Mouse (Mus musculus) cerebellum, adult 8-10 months (tissue): ENCODE measurements around the gene Ifnar2.

Experiments used
- DNase-seq: peaks from one replicate; pipeline ENCODE4 v3.0.0; 2022

Ifnar2 gene

DNA sequence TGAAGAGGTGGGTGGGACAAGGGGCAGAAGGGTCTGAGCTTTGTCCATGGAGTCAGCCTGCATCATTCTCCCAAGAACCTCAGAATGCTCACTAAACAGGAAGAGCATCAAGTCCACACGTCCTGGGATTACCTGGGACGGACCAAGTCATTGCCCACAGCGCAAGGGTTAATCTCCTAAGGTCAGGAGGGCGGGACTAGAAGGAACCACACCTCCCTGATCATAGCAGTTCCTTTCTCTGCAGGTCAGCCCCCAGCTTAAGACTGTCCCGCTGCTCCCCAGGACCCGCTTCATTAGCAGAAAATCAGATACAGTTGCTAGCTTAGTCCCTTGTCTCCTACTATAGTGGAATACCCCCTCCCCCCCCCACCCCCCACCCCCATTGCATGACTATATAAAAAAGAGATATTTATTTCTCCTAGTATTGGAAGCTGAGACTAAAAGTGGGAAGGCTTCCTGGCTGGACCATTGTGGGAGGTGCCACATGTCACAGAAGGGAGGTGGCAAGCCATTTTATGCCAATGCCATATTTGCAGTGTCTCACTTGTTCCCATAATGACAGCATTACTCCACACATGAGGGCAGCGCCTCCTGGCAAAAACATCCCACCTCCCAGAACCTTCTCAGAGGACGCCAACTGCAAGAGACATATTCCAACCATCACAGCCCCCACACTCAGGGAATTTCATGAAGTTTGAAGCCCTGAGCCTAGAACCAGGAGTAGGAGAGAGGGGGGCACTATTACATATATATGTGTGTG lies 23.2 kb downstream of the Ifnar2 start:
- no peak for DNase-seq

DNA sequence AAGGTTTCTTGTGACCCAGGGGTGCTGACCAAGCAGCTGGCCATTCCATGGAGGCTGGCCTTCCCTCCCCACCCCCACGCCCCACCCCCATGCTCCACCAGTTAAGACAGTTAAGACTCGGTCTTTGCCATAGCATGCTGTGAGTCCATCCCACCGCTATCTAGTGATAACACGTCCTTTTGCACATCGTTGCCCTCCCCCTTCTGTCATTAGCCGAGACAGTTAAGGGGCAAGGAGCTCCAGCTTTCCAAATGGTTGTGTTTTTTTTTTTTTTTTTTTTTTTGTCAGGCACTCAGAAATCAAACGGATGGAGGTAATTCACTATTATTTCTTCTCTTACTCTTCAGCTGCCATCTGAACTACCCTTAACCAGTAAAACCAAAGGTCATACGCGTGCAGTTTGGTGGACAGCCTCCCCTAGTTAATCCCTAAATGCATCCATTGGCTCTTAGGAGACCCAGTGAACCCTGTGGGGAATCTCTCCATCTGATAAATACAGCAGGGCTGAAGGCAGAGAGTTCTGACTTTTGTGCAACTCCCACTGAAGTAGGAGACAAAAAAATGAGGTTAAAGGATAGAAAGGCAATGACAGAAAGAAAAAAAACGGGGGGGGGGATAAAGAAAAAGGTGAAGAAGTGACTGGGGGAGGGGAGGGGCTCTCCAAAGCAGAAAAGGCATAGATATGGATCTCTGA lies 24.4 kb downstream of the Ifnar2 start:
- no peak for DNase-seq

DNA sequence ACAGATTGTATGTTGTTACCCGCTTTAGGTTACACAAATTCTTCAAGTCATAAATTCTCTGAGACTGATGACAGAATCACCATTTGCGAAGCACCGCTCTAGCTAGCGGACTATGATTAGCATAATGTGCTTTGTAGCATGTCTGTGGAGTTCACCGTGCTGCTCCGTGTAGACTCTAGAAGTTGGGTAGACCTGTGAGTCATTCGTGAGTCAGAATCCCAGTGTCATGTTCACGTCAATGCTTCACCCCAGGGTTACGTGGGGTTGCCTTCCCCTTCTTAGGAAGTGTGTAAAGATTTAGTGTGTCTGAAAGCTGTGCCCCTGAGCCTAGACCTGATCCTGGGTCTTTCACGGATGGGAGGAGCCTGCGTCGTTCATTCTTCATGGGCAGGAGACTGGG lies 25.4 kb downstream of the Ifnar2 start:
- DNase-seq, result no peak

DNA sequence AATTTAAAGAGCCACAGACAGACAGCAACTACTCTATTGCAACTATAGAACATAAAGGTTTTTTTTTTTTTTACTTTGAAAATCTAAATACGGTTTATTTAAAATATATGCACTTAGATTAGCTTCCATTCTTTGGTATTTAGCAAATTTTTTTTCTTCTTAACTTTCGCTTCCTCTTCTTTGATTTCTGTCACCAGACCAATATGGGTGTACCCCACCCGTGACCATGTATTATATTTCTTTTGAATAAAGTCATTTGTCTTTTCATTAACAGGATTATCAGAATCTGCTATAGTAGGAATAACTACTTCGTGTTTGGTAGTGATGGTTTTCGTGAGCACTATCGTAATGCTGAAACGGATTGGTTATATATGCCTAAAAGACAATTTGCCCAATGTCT lies 26.4 kb downstream of the Ifnar2 start:
- DNase-seq, result no peak

DNA sequence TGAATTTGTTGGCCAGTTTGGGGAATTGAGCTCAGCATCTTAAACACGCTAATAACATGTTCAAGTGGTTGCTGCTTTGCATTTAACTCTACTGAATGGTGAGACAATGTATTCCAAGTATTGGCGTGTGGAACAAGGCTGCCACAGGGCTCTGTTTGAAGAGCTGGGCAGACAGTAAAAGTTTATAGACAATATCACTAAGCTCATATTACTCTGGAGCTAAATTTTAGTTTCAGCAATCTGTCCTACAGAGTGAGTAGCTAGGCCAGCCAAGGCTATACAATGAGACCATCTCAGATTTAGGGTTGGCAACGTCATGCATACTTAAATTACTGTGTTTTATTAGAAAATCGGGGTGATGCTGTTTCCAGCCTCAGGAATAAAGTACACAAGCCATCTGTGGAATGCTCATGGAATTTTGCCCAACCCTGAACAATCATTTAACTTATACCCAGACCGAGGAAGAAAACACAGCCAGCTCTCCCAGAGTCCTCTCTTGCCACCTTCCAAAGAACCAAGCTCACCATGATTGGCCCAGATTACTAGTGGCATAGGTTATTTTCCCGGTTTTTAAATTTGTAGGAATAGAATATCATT lies 29.1 kb downstream of the Ifnar2 start:
- no peak for DNase-seq

DNA sequence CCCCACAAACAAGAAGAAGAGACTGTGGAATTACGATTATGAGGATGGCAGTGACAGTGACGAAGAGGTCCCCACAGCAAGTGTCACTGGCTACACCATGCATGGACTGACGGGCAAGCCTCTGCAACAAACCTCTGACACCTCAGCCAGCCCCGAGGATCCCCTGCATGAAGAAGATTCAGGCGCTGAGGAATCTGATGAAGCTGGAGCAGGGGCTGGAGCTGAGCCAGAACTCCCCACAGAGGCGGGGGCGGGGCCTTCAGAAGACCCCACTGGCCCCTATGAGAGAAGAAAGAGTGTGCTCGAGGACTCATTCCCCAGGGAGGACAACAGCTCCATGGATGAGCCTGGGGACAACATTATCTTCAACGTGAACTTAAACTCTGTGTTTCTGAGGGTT lies 31.2 kb downstream of the Ifnar2 start:
- no peak for DNase-seq

DNA sequence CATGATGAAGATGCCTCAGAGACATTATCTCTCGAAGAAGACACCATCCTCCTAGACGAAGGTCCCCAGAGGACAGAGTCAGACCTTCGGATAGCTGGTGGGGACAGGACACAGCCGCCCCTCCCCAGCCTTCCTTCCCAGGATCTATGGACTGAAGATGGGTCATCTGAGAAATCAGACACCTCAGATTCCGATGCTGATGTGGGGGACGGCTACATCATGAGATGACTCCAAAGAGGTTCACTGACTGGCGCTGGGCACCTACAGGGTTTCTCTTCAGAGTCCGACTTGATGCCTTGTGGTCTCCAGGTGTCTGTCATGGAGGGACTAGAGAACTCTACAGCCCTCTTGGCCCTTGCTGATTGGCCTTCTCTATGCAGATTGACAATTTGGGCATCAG lies 31.6 kb downstream of the Ifnar2 start:
- no peak for DNase-seq

DNA sequence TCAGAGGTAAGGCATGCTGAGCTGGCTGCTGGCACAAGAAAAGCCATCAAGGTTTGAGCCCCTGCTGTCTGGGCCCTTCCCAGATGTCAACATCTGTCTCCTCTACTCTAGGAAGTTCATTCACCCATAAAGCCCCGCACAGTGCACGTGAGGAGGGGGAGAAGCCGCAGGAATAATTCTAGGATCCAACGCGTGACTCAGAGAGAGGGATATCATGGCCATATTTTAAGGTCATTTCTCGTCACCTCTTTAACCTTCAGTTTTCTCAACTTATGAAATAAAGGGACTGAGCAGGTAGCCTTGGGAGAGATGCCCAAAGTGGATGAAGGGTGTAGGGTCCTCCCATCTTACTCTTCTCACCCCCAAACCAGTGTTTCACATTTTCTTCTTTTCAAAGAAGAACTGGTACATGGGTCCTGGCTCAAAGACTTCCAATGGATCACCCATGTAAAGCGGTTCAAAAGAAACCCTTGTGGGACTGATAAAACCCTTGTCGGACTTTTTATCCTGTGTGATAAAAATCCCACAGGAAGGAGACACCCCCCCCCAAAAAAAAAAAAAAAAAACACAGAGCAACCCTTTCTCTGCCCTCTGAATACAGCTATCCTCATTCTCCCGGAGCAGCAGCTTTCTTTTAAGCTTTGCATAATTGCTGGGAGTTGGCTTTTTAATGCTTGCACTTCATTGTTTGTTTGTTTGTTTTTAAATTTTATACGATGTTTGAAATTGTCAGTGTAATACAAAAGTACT lies 32.4 kb downstream of the Ifnar2 start:
- DNase-seq, result no peak

DNA sequence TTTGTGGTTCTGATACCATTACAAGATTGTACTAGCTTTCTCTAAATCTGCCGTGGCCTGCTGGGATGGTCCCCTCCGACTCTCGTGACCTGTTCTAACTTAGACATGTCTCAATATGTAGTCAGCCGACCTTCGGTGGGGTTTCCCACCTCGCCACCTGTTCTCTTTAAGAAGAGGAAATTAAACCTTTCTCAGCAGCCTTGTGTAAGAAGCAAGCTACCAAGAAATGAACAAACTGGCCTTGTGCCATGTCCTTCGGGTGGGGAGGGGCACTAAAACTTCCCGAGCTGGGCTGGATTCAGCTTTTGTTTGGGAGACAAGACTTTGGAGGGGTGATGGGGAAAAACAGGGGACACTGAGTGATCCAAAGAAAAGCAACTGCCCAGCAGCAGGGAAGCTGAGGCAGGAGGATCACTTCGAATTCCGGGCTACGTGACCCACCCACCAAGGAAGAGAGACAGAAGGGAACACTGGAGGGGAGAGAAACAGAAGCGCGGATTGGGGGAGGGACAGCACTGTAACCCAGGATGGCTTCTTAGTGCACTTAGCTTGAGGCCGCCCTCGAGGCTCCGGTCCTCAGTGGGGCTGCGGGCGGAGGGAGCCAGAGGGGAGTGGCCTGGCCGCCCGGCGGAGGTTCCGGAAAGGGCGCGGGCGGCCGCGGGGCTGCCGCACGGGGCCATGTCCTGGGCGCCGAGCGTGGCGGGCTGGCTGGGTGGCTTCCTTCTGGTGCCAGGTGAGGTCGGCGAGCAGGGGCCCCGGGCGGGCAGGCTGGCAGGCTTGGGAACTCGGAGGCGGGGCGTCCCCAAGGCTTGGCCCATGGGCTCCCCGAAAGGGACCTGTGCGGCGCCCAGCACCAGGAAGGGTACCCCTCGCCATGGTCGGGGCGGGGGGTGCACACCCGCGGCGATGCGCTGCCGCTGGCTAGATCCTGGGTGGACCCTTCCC lies 33.3 kb downstream of the Ifnar2 start, which contains the start of gene Il10rb:
TSS of gene Il10rb (plus strand) at position 525 of the 945 bp plus-strand sequence.
- peak; percentile 27 for DNase-seq

DNA sequence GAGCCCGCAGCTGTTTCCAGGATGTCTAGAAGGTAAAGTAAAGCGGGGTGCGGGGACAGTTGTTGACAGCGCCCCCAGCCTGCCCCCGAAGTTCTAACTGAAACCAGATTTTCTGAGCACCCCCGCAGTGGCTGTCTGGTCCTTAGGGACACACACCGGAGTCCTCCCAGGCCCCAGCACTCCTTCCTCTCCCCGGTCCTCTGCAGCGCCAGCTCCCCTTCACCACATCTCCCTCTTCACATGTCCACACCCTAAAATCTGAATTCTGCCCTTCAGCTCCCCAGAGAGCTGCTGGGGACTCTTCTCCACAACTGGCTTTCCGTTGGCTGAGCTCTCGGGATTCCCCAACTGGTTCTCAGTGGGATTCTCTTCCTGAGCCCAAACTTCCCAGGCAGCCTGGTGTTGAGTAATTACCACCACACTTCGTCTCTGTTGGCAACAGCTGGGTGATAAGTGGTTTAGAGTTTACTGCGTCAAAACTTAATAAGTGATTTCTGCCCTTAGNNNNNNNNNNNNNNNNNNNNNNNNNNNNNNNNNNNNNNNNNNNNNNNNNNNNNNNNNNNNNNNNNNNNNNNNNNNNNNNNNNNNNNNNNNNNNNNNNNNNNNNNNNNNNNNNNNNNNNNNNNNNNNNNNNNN lies 34.1 kb downstream of the Ifnar2 start:
- DNase-seq, result no peak

DNA sequence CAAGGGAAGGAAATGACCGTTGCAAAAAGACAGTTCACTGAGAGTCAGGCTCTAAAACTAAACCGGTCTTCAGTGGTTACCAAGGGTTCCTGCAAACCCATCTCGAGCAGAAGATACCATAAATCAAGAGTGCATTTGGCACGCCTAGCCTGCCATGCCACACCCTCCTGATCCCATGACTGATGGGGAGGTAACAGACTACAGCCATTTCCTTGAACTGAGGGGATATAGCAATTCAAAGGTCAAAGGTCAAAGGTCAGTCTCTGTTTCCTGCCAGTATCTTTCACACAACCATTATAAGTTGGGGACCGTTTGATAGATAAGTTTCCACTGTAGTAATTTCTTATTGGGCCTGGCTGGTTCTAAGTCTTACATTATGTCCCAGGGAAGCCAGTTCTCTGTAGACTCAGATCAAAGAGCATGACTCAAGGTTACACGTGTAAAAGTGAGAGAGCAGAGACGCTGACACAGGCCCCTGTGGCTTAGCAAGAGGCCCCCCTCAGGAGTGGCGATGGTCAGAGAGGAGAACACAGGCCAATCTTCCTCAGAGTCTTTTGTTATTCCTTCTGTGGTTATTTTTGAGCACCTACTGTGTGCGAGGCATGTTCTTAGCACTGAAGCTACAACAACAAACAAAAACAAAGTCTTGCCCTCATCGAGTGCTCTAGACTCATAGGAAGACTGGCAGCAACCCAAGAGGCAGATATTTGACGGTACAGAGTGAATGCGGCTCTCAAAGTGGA lies 40.7 kb downstream of the Ifnar2 start:
- no peak for DNase-seq

DNA sequence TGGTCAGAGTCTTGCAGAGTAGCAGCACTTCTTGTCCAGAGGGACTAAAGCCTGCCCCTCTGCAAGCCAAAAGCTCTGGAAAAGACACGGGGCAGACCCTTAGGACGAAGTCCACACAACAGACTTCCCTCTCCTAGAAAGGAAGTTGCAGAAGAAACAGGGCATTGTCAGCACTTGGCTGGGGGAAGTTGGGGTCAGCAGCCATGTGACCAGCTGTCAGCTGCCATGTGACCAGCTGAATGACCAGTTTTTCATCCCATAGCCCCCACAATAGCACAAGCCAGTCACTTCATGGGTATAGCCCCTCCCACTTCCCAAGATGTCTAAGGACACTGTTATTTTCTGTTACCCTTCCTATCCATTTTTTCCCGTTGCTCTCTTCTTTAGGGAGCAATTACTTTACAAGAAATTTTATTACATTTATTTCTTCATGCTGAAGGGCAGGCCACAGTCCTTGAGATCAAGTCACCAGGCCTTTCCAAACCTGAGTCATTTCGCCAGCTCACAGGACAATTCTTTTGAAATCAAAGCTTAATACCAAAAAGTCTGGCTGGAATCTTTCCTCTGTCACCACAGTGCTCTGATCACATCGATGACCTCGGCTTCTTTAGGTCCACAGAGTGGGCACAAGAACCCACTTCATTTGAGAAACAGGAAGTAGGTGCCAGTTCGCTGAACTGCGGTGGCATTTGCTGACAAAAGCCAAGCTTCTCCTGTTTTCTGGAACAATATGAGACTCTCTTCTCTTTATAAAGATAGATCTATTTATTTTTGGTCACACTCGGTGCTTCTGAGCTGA lies 43.0 kb downstream of the Ifnar2 start:
- DNase-seq, result no peak

DNA sequence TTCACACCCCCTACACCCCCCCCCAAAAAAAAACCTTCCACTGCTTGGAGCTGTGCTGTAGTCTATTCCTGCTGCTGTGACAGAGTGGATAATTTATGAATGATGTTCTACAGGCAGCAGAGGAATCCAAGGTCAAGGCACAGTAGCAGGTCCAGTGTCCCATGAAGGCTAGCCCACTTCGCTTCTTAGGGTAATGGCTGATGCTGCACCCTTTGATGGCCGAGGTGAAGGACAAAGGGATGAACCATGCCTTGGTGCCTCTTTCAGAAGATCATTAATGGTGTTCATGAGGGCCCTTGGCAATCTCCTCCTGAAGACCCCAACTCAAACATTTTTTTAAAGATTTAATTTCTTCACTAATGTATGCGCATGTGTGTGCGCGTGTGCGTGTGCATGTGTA lies 43.8 kb downstream of the Ifnar2 start:
- no peak for DNase-seq

DNA sequence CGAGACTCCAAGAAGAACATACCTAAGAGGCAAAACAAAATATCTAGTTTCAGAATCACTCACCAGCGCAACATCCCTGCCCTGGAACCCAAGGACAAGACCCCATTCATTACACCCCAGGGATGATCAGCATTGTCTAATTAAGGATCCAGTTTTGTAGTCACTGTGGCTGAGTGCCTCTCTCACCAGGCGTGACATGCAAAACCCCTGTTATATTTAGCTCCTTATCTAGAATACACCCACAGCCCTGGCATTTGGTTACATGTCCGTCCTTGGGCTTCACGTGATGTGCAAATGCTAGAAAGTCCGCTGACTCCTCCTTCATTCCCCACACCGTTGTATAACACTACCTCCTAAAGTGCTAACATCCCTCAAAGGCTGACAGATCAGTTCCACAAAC lies 44.4 kb downstream of the Ifnar2 start:
- no peak for DNase-seq

DNA sequence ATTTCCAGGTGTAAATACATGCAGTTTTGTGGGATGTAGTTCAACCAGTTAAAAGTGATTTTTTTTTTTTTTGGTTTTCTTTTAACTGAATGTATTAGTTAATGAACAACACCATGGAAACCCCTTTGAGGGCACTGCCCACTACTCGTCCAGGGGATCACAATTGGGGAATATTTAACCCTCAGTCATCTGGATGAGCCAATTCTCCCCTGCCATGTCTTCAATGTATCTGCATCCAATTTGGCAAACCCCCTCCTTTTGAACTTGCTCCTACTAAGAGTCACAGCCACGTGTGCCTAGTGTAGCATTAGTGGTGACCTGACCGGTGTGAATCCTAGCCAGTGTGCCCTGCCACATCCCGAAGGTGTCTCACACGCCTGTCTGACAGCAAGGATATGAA lies 45.9 kb downstream of the Ifnar2 start:
- no peak for DNase-seq

DNA sequence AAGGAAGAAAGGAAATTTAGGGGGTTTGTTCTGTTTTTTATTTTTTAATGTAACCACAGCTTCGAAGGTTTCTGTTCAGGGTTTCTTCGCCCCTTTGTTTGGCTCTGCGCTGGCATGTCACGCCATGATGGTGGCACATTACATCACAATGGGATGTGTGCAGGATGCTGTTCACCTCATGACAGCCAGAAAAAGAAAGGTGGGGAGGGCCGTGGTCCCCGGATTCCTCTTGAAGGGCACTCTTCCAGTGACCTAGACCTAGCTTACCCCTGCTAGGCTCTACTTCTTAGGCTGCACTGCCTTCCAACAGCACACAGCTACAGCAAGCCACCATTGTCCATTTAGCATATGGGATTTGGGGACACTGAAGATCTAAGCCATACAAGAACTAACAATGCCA lies 53.2 kb downstream of the Ifnar2 start:
- no peak for DNase-seq

DNA sequence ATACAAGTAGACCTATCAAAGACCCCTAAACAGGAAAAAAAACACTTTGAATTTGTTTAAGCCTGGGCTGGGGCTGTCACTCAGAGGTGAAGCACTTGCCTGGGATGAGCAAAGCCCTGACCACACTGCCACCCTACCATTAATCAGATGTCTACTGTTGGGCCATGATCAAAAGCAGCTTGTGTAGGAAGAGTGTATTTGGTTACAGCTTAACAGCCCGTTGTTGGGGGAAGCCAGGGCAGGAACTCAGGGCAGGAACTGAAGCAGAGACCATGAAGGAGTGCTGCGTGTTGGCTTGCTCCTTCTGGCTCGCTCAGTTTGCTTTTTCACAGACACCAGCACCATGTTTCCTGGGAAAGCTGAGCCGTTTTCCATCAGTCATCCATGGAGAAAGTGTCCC lies 54.0 kb downstream of the Ifnar2 start:
- DNase-seq, result no peak

DNA sequence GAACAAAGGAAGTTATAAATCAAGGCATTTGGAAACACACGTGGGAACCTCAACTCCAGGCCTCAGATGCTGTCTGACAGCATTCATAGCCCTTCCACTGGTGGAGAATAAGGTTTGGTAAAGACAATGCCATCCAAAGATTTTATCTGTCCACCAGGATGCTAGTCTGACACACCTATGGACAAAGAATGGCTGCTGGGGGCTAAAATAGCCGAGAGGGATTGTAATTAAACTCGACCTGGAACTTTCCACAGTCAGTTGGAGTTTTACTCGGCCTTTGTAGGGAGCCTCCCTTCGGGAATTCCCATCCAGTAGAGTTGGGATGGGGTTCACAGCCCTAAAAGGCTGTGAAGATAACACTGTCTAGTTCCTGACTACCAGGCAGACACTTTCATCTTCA lies 54.9 kb downstream of the Ifnar2 start:
- no peak for DNase-seq

DNA sequence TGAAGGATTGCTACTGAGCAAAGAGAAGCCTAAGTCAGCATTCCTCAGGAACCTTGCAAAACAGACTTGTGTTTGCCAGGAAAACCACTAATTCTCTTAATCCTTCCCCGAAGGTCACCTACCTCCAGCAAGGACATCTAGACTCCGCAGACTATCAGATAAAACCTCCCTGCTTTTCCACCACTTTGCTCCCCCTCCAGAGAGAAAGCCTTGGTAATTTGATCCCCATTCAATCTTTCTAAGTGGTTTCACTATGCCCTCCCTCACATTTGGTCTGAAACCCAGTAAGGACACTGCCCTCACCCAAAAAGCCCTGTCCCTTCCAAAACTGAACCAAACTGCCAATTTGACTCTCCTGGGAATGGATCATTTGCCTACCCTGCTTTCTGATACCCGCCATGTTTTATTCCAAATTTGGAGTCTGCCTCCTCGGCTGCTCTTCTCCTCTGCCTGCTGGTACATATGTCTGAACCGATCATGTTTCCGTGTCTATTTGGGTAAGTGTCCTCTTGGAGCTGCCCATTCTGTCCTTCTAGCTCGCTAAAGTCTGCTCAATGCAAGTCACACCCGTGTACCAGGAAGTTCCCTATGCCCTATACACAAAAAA lies 55.8 kb downstream of the Ifnar2 start:
- DNase-seq, result no peak
